Mouse (Mus musculus) embryo, embryonic 11.5 days (tissue): Measurements from ENCODE around the gene Crtac1.

Source experiments
- DNase-seq: peaks from one replicate; pipeline ENCODE4 v3.0.0-alpha.2; 2012; ENCODE audit warnings: low read depth, low spot score

Crtac1 gene

GRCm38 (mm10) chr19:42284178-42284577, 147.4 kb downstream of the Crtac1 start:
- no peak for DNase-seq

- no peak for DNase-seq
Observed at GRCm38 (mm10) chr19:42279611-42280010, 152.0 kb downstream of the Crtac1 start.

DNA sequence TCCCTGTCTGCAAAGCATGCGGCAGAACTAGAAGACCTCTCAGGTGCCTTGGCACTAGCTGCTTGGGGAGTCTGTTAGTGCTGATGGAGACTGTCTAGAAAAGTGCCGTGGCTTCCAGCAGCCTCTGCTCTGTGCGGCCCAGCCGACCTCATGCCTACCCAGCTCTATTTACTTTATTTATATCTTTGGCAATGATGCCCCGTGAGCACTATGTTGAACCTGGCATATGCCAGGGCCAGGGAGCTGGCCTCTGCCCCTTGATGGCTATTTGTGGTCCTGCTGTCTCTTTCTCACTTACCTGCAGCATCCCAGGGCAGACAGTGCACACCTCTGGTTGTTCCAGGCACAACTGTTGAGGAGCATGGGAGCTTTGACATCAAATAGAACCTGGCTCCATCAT, 153.1 kb downstream of the Crtac1 start:
- DNase-seq, result no peak

- DNase-seq, result no peak
Observed at GRCm38 (mm10) chr19:42277288-42277687, 154.3 kb downstream of the Crtac1 start.

DNA sequence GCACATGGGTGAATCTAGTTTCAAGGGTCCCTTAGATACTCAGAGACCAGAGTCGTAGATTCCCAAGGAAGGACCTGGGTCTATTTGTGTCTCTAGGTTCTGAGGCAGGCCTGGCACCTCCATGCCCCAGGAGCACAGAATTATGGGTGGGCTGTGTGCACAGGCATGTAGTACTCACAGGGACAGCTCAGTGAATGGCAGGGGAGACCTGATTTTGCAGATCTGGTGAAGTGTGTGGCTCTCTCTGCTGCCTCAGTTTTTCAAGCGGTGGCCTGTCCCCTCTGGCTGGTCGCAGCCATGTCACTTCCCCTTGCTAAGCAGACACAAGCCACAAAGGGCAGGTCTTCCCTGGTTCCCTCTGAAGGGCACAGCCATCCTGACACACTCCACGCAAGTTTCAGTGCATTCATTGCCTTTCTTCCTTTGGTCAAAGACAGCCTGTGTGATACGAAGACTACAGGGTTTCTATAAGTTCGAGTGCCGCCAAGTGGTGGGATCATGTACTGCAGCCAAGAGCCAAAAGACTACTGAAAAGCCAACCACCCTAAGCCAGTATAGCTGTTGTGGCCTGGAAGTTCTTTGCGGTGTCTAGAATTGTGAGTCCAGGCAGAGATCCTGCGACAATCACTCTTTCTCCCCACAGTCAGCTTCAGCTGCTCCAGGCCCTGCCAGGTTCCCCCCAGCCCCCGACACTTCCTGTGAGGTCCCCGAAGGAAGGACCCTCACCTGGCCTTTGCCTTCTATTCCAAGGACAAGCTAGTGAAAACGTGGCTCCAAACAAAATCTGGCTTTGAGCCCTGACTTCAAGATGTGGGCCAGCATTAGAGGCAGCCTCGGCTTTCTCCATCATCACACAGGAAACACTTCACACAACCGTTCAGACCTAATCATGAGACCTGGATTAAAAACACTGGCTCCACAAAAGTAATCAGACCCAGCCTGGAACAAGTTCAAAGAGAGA, 159.3 kb downstream of the Crtac1 start:
- DNase-seq, result peak; percentile 63

- no peak for DNase-seq
Observed at GRCm38 (mm10) chr19:42271182-42271581, 160.4 kb downstream of the Crtac1 start.

DNA sequence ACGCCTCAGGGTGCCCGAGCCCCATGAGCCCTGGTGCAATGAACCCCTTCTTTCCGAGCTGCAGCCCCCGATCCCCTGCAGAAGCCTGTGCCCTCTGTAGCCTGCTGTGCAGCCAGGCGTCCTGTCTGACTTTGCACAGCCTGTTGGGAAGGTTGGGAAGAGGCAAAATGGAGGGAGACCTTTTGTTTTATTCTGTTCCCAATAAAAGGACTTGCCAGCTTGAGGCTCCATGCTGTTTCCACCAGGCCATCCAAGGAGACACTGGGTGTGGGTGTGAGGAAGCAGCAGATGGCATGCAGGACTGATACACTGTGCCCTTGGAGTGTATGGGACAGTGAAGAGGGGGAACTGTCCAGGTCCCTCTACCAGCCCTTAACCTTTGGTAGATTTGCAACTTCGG, 161.5 kb downstream of the Crtac1 start:
- DNase-seq, result no peak

GRCm38 (mm10) chr19:42268337-42268736, 163.2 kb downstream of the Crtac1 start:
- DNase-seq, result no peak

- DNase-seq, result no peak
Observed at GRCm38 (mm10) chr19:42263524-42263923, 168.1 kb downstream of the Crtac1 start.

DNA sequence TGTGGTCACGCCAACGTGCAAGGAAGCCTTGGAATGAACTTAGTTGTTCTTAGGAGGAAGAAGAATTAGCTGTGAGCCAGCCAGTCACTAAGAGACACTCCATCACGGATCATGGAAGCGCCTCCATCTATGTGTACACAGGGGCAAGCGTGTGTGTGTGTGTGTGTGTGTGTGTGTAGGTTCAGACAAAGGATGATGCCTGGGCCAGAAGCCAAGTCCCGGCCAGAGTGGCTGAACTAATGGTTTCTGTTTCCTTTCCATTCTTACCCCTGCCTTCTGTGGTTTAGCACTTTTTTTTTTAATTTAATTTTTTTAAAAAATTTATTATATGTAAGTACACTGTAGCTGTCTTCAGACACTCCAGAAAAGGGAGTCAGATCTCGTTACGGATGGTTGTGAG, 171.1 kb downstream of the Crtac1 start:
- no peak for DNase-seq

DNA sequence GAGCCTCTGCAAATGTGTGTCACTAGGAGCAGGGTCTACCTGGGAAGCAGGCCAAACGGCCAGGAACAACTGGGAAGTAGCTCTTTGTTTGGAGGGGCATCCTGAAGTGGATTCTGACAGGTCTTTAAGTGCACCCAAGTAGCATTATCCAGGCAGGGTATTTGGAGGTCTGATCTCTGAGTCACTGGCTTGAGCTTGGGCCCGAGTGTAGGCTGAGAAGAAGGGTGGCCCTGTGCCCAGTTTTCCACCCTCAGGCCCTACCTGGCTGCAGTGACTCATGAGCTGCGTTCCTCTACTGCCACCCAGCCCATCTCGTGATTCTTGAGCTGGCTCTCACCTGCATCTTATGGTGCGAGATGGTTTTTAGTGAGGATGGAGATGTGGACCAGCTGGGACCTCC, 173.0 kb downstream of the Crtac1 start:
- no peak for DNase-seq

DNA sequence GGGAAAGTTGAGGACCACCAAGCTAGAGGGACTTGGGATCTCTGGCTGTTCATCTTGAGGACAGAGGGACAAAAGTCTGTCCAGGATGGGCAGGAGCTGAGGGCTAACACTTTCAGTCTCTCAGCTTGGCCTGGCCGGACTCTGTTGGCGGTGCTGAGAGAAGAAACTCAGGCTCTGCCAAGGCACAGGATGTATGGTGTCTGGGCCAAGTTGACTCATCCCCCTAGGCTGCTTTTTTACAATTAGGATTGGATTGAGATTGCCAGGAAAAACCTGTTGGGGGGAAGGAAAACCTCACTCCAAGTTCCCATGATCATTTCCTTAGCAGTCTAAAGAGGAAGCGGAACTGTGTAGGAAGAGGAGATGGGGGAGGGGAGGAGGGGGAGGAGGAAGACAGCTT, 173.6 kb downstream of the Crtac1 start:
- no peak for DNase-seq

DNA sequence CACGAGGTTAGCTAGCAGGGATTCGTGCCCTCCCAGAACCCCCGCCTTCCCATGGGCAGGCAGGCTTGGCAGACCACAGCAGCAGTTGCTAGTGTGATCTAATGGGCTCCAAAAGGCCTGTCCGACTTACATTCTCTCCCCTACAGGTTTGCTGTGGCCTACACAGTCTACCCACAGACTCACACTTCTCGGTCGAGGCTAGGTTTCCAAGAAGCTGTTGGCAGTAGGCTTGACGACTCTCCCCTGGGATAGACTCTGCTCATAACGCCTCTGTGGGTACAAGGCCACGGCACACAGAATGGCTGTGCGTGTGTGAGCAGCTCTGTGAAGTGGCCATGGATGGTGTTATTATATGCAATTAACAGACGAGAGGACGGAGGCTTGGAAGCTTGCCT, 174.3 kb downstream of the Crtac1 start:
- DNase-seq, result no peak

GRCm38 (mm10) chr19:42256611-42257240, 174.9 kb downstream of the Crtac1 start:
- DNase-seq, result no peak

DNA sequence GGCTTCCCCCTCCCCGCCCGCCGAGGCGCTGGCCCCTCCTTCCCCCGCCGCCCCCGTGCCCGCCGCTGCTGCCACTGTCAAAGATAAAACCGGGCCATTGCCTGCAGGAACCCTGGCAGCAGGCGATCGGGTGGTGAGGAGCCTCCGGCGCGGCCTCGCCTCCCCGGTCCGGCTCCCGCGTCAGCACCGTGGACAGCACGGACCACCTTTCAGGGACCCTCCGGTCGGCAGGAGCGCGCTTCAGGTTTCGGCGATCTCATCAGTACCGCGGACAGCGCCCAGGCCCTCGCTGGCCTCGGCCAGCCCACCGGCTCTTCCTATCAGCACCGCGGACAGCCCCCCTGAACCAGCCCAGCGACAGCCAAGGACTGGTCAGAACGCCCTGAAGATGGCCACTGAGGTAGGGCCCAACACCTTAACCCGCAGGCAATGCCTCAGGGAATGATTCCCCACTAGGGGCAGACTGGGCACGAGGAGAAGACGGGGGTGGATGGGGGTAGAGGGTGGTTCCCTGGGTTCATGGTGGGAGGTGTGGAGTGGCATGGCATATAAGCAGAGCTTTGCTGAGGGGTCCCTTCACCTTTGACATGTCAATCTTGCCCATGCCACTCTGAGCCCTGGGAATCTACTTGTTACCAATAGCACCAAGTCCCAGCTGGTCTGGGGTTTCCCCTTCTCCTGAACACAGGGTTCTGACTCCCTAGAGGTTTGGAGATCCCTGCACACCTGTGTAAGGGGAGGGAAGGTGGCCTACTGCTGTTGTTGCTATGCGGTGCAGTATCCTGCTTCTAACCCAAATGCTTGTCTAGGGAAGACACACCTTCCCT, 175.6 kb downstream of the Crtac1 start:
- DNase-seq, result peak; percentile 89

- DNase-seq, result no peak
Observed at GRCm38 (mm10) chr19:42255438-42255783, 176.2 kb downstream of the Crtac1 start.

GRCm38 (mm10) chr19:42249976-42250914, 181.3 kb downstream of the Crtac1 start:
- DNase-seq, result no peak

- no peak for DNase-seq
Observed at GRCm38 (mm10) chr19:42247519-42247918, 184.1 kb downstream of the Crtac1 start, which contains the start of gene Golga7b. TSS of gene Golga7b (plus strand) at chr19:42247574.

GRCm38 (mm10) chr19:42246626-42247025, 185.0 kb downstream of the Crtac1 start:
- no peak for DNase-seq

DNA sequence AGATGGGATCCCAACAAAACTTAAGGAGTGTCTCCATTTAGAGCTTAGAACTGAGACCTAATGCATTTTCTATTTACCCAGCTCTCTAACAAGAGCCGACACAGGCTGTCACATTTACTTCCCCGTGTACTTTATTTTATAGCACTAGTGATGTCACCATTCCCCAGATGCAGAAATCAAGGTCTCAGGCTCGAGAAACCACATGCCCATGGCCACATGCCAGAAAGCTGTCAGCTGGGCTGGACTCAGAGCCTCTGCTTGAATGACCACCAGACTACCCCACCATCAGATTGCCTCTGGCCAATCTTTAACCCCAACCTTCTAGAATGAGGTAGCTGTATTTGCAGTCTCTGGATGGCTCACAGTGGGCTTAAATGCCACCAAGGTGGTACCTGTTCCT, 188.2 kb downstream of the Crtac1 start:
- no peak for DNase-seq

- DNase-seq, result no peak
Observed at GRCm38 (mm10) chr19:42240881-42241280, 190.7 kb downstream of the Crtac1 start.
